Mouse (Mus musculus): ENCODE measurements around the gene Cacna1b. TPM values are rescaled to one million over a fixed set of nuclear protein-coding genes. Genes with fewer than 3 reads are reported as not detected.

Gene Cacna1b
- polyA plus RNA-seq, 2 experiments: 0.03 TPM; not detected in 1

DNA sequence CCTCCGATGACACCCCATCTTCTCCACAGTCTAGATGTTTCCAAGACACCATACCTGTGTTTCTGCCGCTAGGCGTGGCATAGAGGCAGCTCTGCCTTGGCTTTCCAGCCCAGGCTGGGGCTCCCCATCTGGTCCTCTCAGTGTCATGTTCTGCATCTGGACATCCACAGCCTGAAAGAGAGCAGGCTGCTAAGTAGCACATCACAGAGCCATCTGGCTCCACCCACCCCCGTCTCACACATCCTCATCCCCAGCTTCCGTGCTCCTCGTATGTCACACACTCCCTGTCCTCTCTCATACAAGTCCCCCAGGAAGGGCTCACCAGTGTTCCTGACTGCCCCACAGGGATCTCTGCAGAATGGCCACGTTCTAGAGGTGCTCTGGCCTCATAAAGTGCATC is 153.2 kb downstream of the Cacna1b start:
- DNase-seq (ENCODE audit: low read depth in 3 of 3, low spot score in 3 of 3) (no peak), ATAC-seq (ENCODE audit: insufficient read depth) (no peak)
- H3K9ac ChIP-seq (replicated peaks): no peak overlapping the region
- no peaks in the 10 kb centered on the region for H3K4me1 ChIP-seq (replicated peaks; ENCODE audit: control insufficient read depth in 2 of 2, insufficient read depth in 2 of 2, low read length in 1 of 2)
- no peaks in the 10 kb centered on the region for H3K9me3 ChIP-seq (ENCODE audit: control insufficient read depth, low read length)
- H3K27me3 ChIP-seq (ENCODE audit: control insufficient read depth, insufficient read depth, low read length): no peaks in the 10 kb centered on the region
- 57% methylated on average over 7 of the region's 7 CpGs for WGBS (ENCODE audit: insufficient replicate concordance)
- H3K36me3 ChIP-seq (replicated peaks; ENCODE audit: control insufficient read depth, insufficient read depth, low read depth): no peaks in the 10 kb centered on the region
- H3K4me3 ChIP-seq (ENCODE audit: insufficient read depth in 1 of 2, low read depth in 2 of 2, low read length in 2 of 2): no peak overlapping the region
- H3K4me2 ChIP-seq (ENCODE audit: low read depth): no peak overlapping the region
- no peak overlapping the region for H3K27ac ChIP-seq
- TF ChIP-seq EP300 (IDR thresholded peaks at IDR 0.05; ENCODE audit: low read depth): no peak
- no peak for TF ChIP-seq CTCF (IDR thresholded peaks at IDR 0.05; ENCODE audit: low read depth)

DNA sequence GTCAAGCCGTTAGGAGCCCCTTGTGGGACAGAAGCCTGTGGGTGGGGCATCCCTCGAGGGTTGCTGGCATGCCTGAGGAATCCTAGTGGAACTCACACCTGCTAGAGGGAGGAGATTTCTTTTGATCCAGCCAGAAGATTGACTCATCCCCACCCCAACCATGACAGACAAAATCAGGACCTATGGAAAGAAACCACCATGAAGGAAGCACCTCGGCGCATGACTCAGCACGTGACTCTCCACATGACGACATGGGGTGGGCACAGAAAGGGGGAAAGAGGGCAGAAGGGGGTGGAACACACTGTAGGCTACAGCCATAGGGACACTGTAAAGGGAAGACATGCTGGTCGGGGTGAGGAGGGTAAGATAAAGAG is 154.2 kb downstream of the Cacna1b start:
- Histone ChIP-seq H3K27me3 (ENCODE audit: control insufficient read depth, insufficient read depth, low read length) (no peaks in the 10 kb centered on the region), H3K4me1 (replicated peaks; ENCODE audit: control insufficient read depth in 2 of 2, insufficient read depth in 2 of 2, low read length in 1 of 2) (no peaks in the 10 kb centered on the region), H3K4me3 (ENCODE audit: insufficient read depth in 1 of 2, low read depth in 2 of 2, low read length in 2 of 2) (no peak overlapping the region), H3K9ac (replicated peaks) (no peak overlapping the region), H3K9me3 (ENCODE audit: control insufficient read depth, low read length) (no peaks in the 10 kb centered on the region), H3K27ac (no peak overlapping the region), H3K36me3 (replicated peaks; ENCODE audit: control insufficient read depth, insufficient read depth, low read depth) (no peaks in the 10 kb centered on the region), H3K4me2 (ENCODE audit: low read depth) (no peak overlapping the region)
- 15% methylated on average over 7 of the region's 7 CpGs for WGBS (ENCODE audit: insufficient replicate concordance)
- no peak for TF ChIP-seq CTCF (IDR thresholded peaks at IDR 0.05; ENCODE audit: low read depth)
- TF ChIP-seq EP300 (IDR thresholded peaks at IDR 0.05; ENCODE audit: low read depth): no peak
- no peak for ATAC-seq (ENCODE audit: insufficient read depth)
- DNase-seq (ENCODE audit: low read depth in 3 of 3, low spot score in 3 of 3): no peak

DNA sequence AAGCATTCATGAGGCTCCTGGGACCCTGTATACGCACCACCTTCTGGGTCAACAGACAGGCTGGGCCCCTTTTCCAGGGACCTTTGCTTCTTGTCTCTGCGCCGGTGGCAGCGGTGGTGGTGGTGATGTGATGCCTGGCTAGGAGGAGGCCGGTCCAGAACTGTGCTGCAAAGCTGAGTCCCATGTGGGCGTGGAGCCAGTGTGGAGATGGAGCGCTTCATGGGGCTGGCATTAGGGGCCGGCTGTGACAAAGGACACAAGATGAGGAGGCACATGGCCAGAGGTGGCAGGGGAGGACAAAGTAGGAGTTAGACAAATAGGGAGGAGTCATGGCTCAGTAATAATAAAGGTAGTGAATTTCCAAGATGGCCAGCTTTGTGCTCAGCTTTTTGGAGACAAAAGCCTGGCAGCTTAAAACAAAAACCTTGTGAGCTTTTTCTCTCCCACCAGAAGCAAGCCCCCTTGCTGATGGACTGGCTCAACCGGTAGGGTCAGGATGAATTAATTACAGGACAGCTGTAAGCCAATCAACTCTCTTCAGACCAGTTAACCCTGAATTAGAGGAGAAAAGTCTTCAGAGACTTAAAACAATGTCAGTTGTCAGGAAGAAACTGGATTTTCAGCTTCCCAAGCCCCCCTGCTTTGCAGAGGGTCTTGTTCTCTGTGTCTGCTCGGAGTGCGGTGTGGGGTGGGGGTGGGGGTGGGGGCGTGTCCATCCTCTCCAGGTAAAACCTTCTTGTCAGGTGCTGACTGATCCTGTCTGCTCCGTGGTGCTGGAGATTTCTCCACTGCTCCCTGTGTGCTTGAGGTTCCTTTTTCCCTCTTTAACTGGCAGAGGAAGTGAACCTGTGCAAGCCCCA is 154.8 kb downstream of the Cacna1b start:
- no peak for DNase-seq (ENCODE audit: low read depth in 3 of 3, low spot score in 3 of 3)
- H3K27me3 ChIP-seq (ENCODE audit: control insufficient read depth, insufficient read depth, low read length): no peaks in the 10 kb centered on the region
- no peak overlapping the region for H3K4me3 ChIP-seq (ENCODE audit: insufficient read depth in 1 of 2, low read depth in 2 of 2, low read length in 2 of 2)
- no peak overlapping the region for H3K27ac ChIP-seq
- ATAC-seq (ENCODE audit: insufficient read depth): no peak
- no peak overlapping the region for H3K9ac ChIP-seq (replicated peaks)
- H3K4me2 ChIP-seq (ENCODE audit: low read depth): no peak overlapping the region
- no peaks in the 10 kb centered on the region for H3K36me3 ChIP-seq (replicated peaks; ENCODE audit: control insufficient read depth, insufficient read depth, low read depth)
- no peak for TF ChIP-seq CTCF (IDR thresholded peaks at IDR 0.05; ENCODE audit: low read depth)
- no peak for TF ChIP-seq EP300 (IDR thresholded peaks at IDR 0.05; ENCODE audit: low read depth)
- no peaks in the 10 kb centered on the region for H3K4me1 ChIP-seq (replicated peaks; ENCODE audit: control insufficient read depth in 2 of 2, insufficient read depth in 2 of 2, low read length in 1 of 2)
- WGBS (ENCODE audit: insufficient replicate concordance): 26% methylated on average over 13 of the region's 13 CpGs
- H3K9me3 ChIP-seq (ENCODE audit: control insufficient read depth, low read length): no peaks in the 10 kb centered on the region

DNA sequence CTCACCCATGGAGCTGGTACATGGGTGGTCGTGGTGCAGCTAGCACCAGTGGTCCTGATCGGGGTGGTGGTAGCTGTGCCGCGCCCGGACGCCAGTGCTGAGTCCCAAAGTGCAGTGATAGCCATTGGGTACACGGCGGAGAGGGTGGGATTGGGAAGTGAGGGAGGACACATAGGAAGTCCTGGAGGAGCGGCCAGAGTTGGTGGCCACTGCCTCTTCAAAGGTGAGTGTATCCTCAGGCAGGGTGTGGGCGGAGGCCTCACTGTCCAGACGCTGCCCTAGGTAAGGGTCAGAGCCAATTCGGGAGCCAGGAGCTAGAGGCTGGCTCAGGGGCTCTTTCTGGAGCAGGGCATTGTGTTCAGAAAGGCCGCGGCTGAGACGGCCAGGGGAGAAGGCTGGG is 156.4 kb downstream of the Cacna1b start:
- Histone ChIP-seq H3K9me3 (ENCODE audit: control insufficient read depth, low read length) (no peaks in the 10 kb centered on the region), H3K36me3 (replicated peaks; ENCODE audit: control insufficient read depth, insufficient read depth, low read depth) (no peaks in the 10 kb centered on the region), H3K27ac (no peak overlapping the region), H3K9ac (replicated peaks) (no peak overlapping the region), H3K4me3 (ENCODE audit: insufficient read depth in 1 of 2, low read depth in 2 of 2, low read length in 2 of 2) (no peak overlapping the region), H3K27me3 (ENCODE audit: control insufficient read depth, insufficient read depth, low read length) (no peaks in the 10 kb centered on the region), H3K4me2 (ENCODE audit: low read depth) (no peak overlapping the region), H3K4me1 (replicated peaks; ENCODE audit: control insufficient read depth in 2 of 2, insufficient read depth in 2 of 2, low read length in 1 of 2) (no peaks in the 10 kb centered on the region)
- 72% methylated on average over 15 of the region's 15 CpGs for WGBS (ENCODE audit: insufficient replicate concordance)
- TF ChIP-seq CTCF (IDR thresholded peaks at IDR 0.05; ENCODE audit: low read depth) (no peak), EP300 (IDR thresholded peaks at IDR 0.05; ENCODE audit: low read depth) (no peak)
- DNase-seq (ENCODE audit: low read depth in 3 of 3, low spot score in 3 of 3) (no peak), ATAC-seq (ENCODE audit: insufficient read depth) (no peak)

DNA sequence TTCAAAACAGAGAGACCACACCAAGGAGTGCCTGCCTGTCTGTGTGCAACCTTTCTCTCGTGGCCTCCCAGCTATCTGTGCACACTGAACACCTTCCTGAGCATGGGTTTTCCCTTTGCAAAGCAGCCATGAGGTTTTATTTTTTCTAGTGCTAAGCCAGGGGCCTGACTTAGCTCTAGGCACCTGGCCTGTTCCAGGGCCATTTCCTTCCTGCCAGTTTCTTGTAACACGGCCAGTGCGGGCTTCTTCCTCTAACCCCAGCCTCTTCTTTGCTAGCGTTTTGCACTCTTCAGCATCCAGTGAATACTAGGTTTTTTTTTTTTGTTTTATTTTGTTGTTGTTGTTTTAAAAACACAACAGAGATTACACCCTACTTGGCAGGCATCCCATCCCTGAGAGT is 157.9 kb downstream of the Cacna1b start:
- H3K9ac ChIP-seq (replicated peaks): no peak overlapping the region
- TF ChIP-seq CTCF (IDR thresholded peaks at IDR 0.05; ENCODE audit: low read depth) (no peak), EP300 (IDR thresholded peaks at IDR 0.05; ENCODE audit: low read depth) (no peak)
- ATAC-seq (ENCODE audit: insufficient read depth) (no peak), DNase-seq (ENCODE audit: low read depth in 3 of 3, low spot score in 3 of 3) (no peak)
- no peaks in the 10 kb centered on the region for H3K27me3 ChIP-seq (ENCODE audit: control insufficient read depth, insufficient read depth, low read length)
- WGBS (ENCODE audit: insufficient replicate concordance): 27% methylated on average over 4 of the region's 4 CpGs
- no peak overlapping the region for H3K4me2 ChIP-seq (ENCODE audit: low read depth)
- no peaks in the 10 kb centered on the region for H3K9me3 ChIP-seq (ENCODE audit: control insufficient read depth, low read length)
- H3K36me3 ChIP-seq (replicated peaks; ENCODE audit: control insufficient read depth, insufficient read depth, low read depth): no peaks in the 10 kb centered on the region
- H3K27ac ChIP-seq: no peak overlapping the region
- H3K4me1 ChIP-seq (replicated peaks; ENCODE audit: control insufficient read depth in 2 of 2, insufficient read depth in 2 of 2, low read length in 1 of 2): no peaks in the 10 kb centered on the region
- H3K4me3 ChIP-seq (ENCODE audit: insufficient read depth in 1 of 2, low read depth in 2 of 2, low read length in 2 of 2): no peak overlapping the region
